8 mouse cellular contexts compared by ENCODE assay signal in the genomic region with DNA sequence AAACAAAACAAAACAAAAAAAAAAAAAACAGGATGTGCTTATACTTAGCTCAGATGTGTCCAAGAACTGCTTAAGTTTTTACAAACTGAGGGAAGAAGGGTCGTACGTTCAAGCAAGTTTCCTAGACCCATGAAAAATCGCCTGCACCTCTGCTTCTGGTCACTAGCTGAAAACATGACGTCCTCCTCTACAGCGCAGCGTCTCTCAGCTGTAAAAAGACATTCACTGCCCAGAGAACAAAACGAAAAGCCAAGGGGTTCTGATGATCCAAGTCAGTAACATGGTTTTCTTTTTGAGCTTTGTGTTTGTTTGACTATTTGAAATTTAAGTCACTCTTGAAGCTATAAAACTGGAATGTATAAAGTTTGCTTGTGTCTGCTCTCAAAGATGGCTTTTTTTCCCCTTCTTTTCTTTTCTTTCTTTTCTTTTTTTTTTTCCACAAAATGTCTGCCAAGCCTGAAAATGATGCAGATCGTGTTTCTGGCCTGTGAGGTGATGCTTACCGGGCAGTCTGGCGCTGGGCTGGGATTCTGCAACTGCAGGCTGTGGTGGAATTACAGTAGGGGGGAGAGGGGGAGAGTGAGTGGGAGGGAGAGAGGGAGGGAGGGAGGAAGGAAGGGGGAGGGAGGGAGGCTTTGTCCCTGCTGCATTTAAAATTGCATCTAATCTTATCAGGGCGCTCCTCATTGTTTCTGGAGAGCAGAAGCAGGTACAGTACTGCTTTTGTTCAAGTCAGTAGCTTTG.
DNase-seq lines count a peak whose midpoint lies in the region; ATAC-seq and TF ChIP-seq lines count a peak whose summit lies in the region.

No protein-coding gene starts in this region.

- H3K27ac ChIP-seq in lung, embryonic 14.5 days (ENCODE audit: low read depth): peak overlapping the region; percentile 58; the same call in 1 of the 2 replicates
- 0 out of 2 replicates have a peak overlapping the region, but pooled peaks have one; percentile 17 for H3K27ac ChIP-seq in embryonic facial prominence, embryonic 15.5 days (replicated peaks)
- peak overlapping the region; percentile 67 for H3K27ac ChIP-seq in limb, embryonic 13.5 days
- no peak overlapping the region for H3K27ac ChIP-seq in stomach, postnatal 0 days (replicated peaks)

- TF ChIP-seq CTCF in lung, embryonic 14.5 days (IDR thresholded peaks at IDR 0.05; ENCODE audit: low read depth): no peak
- no peak for TF ChIP-seq CTCF in stomach, postnatal 0 days (IDR thresholded peaks at IDR 0.05; ENCODE audit: low read depth)

- H3K9ac ChIP-seq in lung, embryonic 14.5 days: peak overlapping the region; percentile 25
- H3K9ac ChIP-seq in embryonic facial prominence, embryonic 15.5 days: no peak overlapping the region
- peak overlapping the region; percentile 62 for H3K9ac ChIP-seq in limb, embryonic 13.5 days
- H3K9ac ChIP-seq in stomach, postnatal 0 days (ENCODE audit: low read length): no peak overlapping the region; the same call in 1 of the 2 replicates

- H3K9me3 ChIP-seq in lung, embryonic 14.5 days (ENCODE audit: low read depth, low read length): no peaks in the 10 kb centered on the region
- H3K9me3 ChIP-seq in embryonic facial prominence, embryonic 15.5 days (replicated peaks): no peaks in the 10 kb centered on the region
- H3K9me3 ChIP-seq in limb, embryonic 13.5 days: no peaks in the 10 kb centered on the region
- no peaks in the 10 kb centered on the region for H3K9me3 ChIP-seq in stomach, postnatal 0 days (ENCODE audit: control insufficient read depth, low read length)

- peak overlapping the region; percentile 9; the same call in 1 of the 2 replicates for H3K4me3 ChIP-seq in lung, embryonic 14.5 days (ENCODE audit: low read depth, low read length)
- H3K4me3 ChIP-seq in embryonic facial prominence, embryonic 15.5 days (replicated peaks): peak overlapping the region; percentile 16
- peak overlapping the region; percentile 30 for H3K4me3 ChIP-seq in limb, embryonic 13.5 days
- H3K4me3 ChIP-seq in stomach, postnatal 0 days (ENCODE audit: low read depth, low read length): no peak overlapping the region

- ATAC-seq in lung, embryonic 14.5 days (ENCODE audit: insufficient read depth): peak; percentile 95
- no peak for ATAC-seq in embryonic facial prominence, embryonic 15.5 days (ENCODE audit: insufficient number of reproducible peaks, low FRiP score, low TSS enrichment, low read depth)
- peak; percentile 94; the same call in 1 of the 2 replicates for ATAC-seq in limb, embryonic 13.5 days (ENCODE audit: low FRiP score, low read depth)
- ATAC-seq in stomach, postnatal 0 days (ENCODE audit: low FRiP score, low TSS enrichment): no peak
- ATAC-seq in erythroblast, adult 5-6 weeks (replicated peaks; ENCODE audit: low FRiP score, poor library complexity, severe bottlenecking): no peak

- no peak for TF ChIP-seq EP300 in stomach, postnatal 0 days (optimal IDR thresholded peaks at IDR 0.05)

- H3K36me3 ChIP-seq in lung, embryonic 14.5 days (ENCODE audit: insufficient read depth): no peaks in the 10 kb centered on the region
- H3K36me3 ChIP-seq in embryonic facial prominence, embryonic 15.5 days: no peaks in the 10 kb centered on the region
- H3K36me3 ChIP-seq in limb, embryonic 13.5 days: no peaks in the 10 kb centered on the region
- no peaks in the 10 kb centered on the region for H3K36me3 ChIP-seq in stomach, postnatal 0 days (ENCODE audit: control insufficient read depth, insufficient read depth, low read length)

- WGBS in lung, embryonic 14.5 days: 5% methylated on average over 11 of the region's 11 CpGs
- WGBS in embryonic facial prominence, embryonic 15.5 days: 5% methylated on average over 11 of the region's 11 CpGs
- WGBS in limb, embryonic 13.5 days: 2% methylated on average over 11 of the region's 11 CpGs
- 7% methylated on average over 11 of the region's 11 CpGs for WGBS in stomach, postnatal 0 days

- no peaks in the 10 kb centered on the region for H3K4me1 ChIP-seq in lung, embryonic 14.5 days (ENCODE audit: insufficient read depth)
- no peaks in the 10 kb centered on the region for H3K4me1 ChIP-seq in embryonic facial prominence, embryonic 15.5 days
- H3K4me1 ChIP-seq in limb, embryonic 13.5 days: no peaks in the 10 kb centered on the region
- H3K4me1 ChIP-seq in stomach, postnatal 0 days (replicated peaks; ENCODE audit: control insufficient read depth, insufficient read depth): no peaks in the 10 kb centered on the region

- H3K27me3 ChIP-seq in lung, embryonic 14.5 days (ENCODE audit: insufficient read depth, low read length): no peaks in the 10 kb centered on the region
- no peaks in the 10 kb centered on the region for H3K27me3 ChIP-seq in embryonic facial prominence, embryonic 15.5 days
- H3K27me3 ChIP-seq in limb, embryonic 13.5 days: no peaks in the 10 kb centered on the region
- H3K27me3 ChIP-seq in stomach, postnatal 0 days (ENCODE audit: control insufficient read depth, insufficient read depth, low read length): no peaks in the 10 kb centered on the region

- H3K4me2 ChIP-seq in lung, embryonic 14.5 days: peak overlapping the region; percentile 56
- peak overlapping the region; percentile 42 for H3K4me2 ChIP-seq in embryonic facial prominence, embryonic 15.5 days (replicated peaks)
- H3K4me2 ChIP-seq in limb, embryonic 13.5 days (replicated peaks): peak overlapping the region; percentile 58
- peak overlapping the region; percentile 45 for H3K4me2 ChIP-seq in stomach, postnatal 0 days (replicated peaks; ENCODE audit: low read depth)

- DNase-seq in lung, embryonic 14.5 days: peak; percentile 63
- DNase-seq in lung, postnatal 25 days (ENCODE audit: low spot score): no peak
- DNase-seq in stomach, postnatal 0 days (ENCODE audit: low spot score): peak; percentile 39
- no peak for DNase-seq in thymus, postnatal 0 days (ENCODE audit: low spot score)
- DNase-seq in gastrocnemius, adult 18-20 months (ENCODE audit: low spot score): no peak

Comparison
In these comparisons a context has a peak if more than half of its experiments do, and no peak if none do; other contexts are left out.
1. DNase-seq: peak in lung, embryonic 14.5 days (single experiment) and stomach, postnatal 0 days (single experiment); none in lung, postnatal 25 days (single experiment), thymus, postnatal 0 days (single experiment) and gastrocnemius, adult 18-20 months (single experiment).
2. ATAC-seq: peak in lung, embryonic 14.5 days (single experiment) and limb, embryonic 13.5 days (single experiment); none in embryonic facial prominence, embryonic 15.5 days (single experiment), stomach, postnatal 0 days (single experiment) and erythroblast, adult 5-6 weeks (single experiment).
3. H3K9ac ChIP-seq: peak in lung, embryonic 14.5 days (single experiment) and limb, embryonic 13.5 days (single experiment); none in embryonic facial prominence, embryonic 15.5 days (single experiment) and stomach, postnatal 0 days (single experiment).
4. Peak in every context shown above with its lines, with median percentiles within 50 percentile points of each other: H3K4me2 ChIP-seq.